Comparison of ENCODE assay signal across 8 mouse cellular contexts in the genomic region with DNA sequence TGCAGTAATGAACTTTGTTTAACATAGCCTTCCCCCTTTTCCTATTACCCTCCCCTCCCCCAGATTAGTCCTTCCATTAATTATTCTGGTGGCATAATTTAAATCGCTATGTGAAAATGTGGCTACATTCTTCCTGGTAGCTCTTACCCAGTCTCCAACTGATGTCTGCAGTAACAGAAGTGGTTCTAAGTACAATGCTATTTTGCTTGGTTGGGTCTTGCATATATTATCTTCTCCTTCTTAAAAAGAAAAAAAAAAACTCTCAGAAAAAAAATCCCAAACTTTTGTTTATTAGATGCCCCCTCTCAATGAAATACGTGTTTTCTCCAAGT.
DNase-seq lines count a peak whose midpoint lies in the region; ATAC-seq and TF ChIP-seq lines count a peak whose summit lies in the region.

No protein-coding gene starts in this region.

- no peak for TF ChIP-seq POLR2A in cerebellum, adult 2 months (IDR thresholded peaks at IDR 0.05; ENCODE audit: borderline replicate concordance, insufficient read depth, low read length)
- no peak for TF ChIP-seq POLR2A in lung, adult 2 months (IDR thresholded peaks at IDR 0.05; ENCODE audit: borderline replicate concordance, extremely low read depth, low read depth, low read length)

- no peak for DNase-seq in cerebellum, adult 2 months
- no peak for DNase-seq in cerebellum, postnatal 4 days (ENCODE audit: low spot score in 2 of 2)
- DNase-seq in lung, adult 2 months = no peak
- DNase-seq in lung, adult 18-20 months = no peak
- DNase-seq in intestine, embryonic 14.5 days (ENCODE audit: low spot score) = no peak
- DNase-seq in urinary bladder, postnatal 4 days (ENCODE audit: low spot score in 2 of 2) = no peak

- H3K4me2 ChIP-seq in intestine, embryonic 14.5 days (ENCODE audit: low read length) = peak overlapping the region; percentile 30
- peak overlapping the region; percentile 63 for H3K4me2 ChIP-seq in neural tube, embryonic 15.5 days

- 0 out of 2 replicates have a peak overlapping the region, but pooled peaks have one; percentile 14 for H3K27ac ChIP-seq in cerebellum, adult 2 months (ENCODE audit: insufficient read depth, low read length)
- H3K27ac ChIP-seq in intestine, embryonic 14.5 days (ENCODE audit: low read depth) = no peak overlapping the region
- peak overlapping the region; percentile 94 for H3K27ac ChIP-seq in neural tube, embryonic 15.5 days (replicated peaks)

- no peaks in the 10 kb centered on the region for H3K27me3 ChIP-seq in cerebellum, adult 2 months (ENCODE audit: control insufficient read depth, insufficient read depth, low read length)
- no peaks in the 10 kb centered on the region for H3K27me3 ChIP-seq in intestine, embryonic 14.5 days (replicated peaks; ENCODE audit: control insufficient read depth, insufficient read depth, low read length)
- H3K27me3 ChIP-seq in neural tube, embryonic 15.5 days (replicated peaks) = no peaks in the 10 kb centered on the region

- 46% methylated on average over 2 of the region's 2 CpGs for WGBS in cerebellum, adult 2 months
- 63% methylated on average over 2 of the region's 2 CpGs for WGBS in lung, adult 2 months
- WGBS in intestine, embryonic 14.5 days = 81% methylated on average over 2 of the region's 2 CpGs
- 14% methylated on average over 2 of the region's 2 CpGs for WGBS in neural tube, embryonic 15.5 days

- H3K9me3 ChIP-seq in intestine, embryonic 14.5 days (ENCODE audit: control insufficient read depth, low read length) = no peaks in the 10 kb centered on the region
- no peaks in the 10 kb centered on the region for H3K9me3 ChIP-seq in neural tube, embryonic 15.5 days (replicated peaks)

- peak overlapping the region; percentile 69 for H3K4me3 ChIP-seq in cerebellum, adult 2 months (replicated peaks; ENCODE audit: insufficient read depth, low read depth, low read length)
- peak overlapping the region; percentile 2 for H3K4me3 ChIP-seq in lung, adult 2 months (replicated peaks; ENCODE audit: extremely low read depth, low read depth, low read length)
- no peak overlapping the region for H3K4me3 ChIP-seq in intestine, embryonic 14.5 days (ENCODE audit: low read depth, low read length)
- peak overlapping the region; percentile 40 for H3K4me3 ChIP-seq in neural tube, embryonic 15.5 days (replicated peaks)

- ATAC-seq in intestine, embryonic 14.5 days (replicated peaks; ENCODE audit: low FRiP score, low TSS enrichment, low read depth) = no peak
- no peak for ATAC-seq in neural tube, embryonic 15.5 days (ENCODE audit: low FRiP score)
- ATAC-seq in erythroid progenitor cell, adult 5-6 weeks (replicated peaks; ENCODE audit: low FRiP score, poor library complexity, severe bottlenecking) = no peak

- no peaks in the 10 kb centered on the region; the same call in 1 of the 2 replicates for H3K4me1 ChIP-seq in cerebellum, adult 2 months (ENCODE audit: control insufficient read depth, insufficient read depth, low read length)
- no peaks in the 10 kb centered on the region for H3K4me1 ChIP-seq in lung, adult 2 months (ENCODE audit: control insufficient read depth, insufficient read depth, low read length)
- no peaks in the 10 kb centered on the region; the same call in 1 of the 2 replicates for H3K4me1 ChIP-seq in intestine, embryonic 14.5 days (replicated peaks; ENCODE audit: control insufficient read depth, insufficient read depth, low read length)
- H3K4me1 ChIP-seq in neural tube, embryonic 15.5 days = peaks cover 11% of the 10 kb centered on the region

- no peak for TF ChIP-seq CTCF in cerebellum, adult 2 months (IDR thresholded peaks at IDR 0.05; ENCODE audit: borderline replicate concordance, insufficient read depth, low read depth, low read length)
- no peak for TF ChIP-seq CTCF in lung, adult 2 months (IDR thresholded peaks at IDR 0.05; ENCODE audit: insufficient read depth, low read length)

- H3K9ac ChIP-seq in intestine, embryonic 14.5 days (ENCODE audit: low read length) = no peak overlapping the region
- peak overlapping the region; percentile 61 for H3K9ac ChIP-seq in neural tube, embryonic 15.5 days (replicated peaks)

- no peaks in the 10 kb centered on the region for H3K36me3 ChIP-seq in intestine, embryonic 14.5 days (ENCODE audit: control insufficient read depth, insufficient read depth, low read length)
- no peaks in the 10 kb centered on the region for H3K36me3 ChIP-seq in neural tube, embryonic 15.5 days
